ENCODE assay signal across 8 mouse cellular contexts in genomic region chr14:55055167-55055834, GRCm38 (mm10). TPM values are rescaled to one million over a fixed set of nuclear protein-coding genes. Genes with fewer than 3 reads are reported as not detected.
DNase-seq lines count a peak whose midpoint lies in the region; ATAC-seq and TF ChIP-seq lines count a peak whose summit lies in the region.

No protein-coding gene starts in this region.

- DNase-seq in limb, embryonic 10.5 days (ENCODE audit: low spot score): no peak
- peak; percentile 89 to 93 for DNase-seq in adrenal gland, postnatal 36 days
- peak; percentile 95 for DNase-seq in forebrain, postnatal 0 days
- peak; percentile 94 to 95 for DNase-seq in layer of hippocampus, postnatal 10 days (ENCODE audit: low spot score in 2 of 2)
- DNase-seq in thymus, postnatal 14 days: no peak
- no peak for DNase-seq in embryo, embryonic 11 days

- peaks cover 16% of the 10 kb centered on the region; the same call in 1 of the 2 replicates for H3K4me1 ChIP-seq in limb, embryonic 15.5 days
- H3K4me1 ChIP-seq in limb, embryonic 10.5 days: peaks cover 3% of the 10 kb centered on the region; the same call in 1 of the 2 replicates
- H3K4me1 ChIP-seq in forebrain, postnatal 0 days (ENCODE audit: insufficient read depth): peaks cover 54% of the 10 kb centered on the region

- no peak for TF ChIP-seq POLR2A in myocyte (IDR thresholded peaks at IDR 0.05; ENCODE audit: insufficient read length, low read depth)

- H3K79me2 ChIP-seq in myocyte (ENCODE audit: control insufficient read depth, insufficient read depth): no peaks in the 10 kb centered on the region

- H3ac ChIP-seq in myocyte (ENCODE audit: control insufficient read depth, insufficient read length): no peak overlapping the region

- H3K4me2 ChIP-seq in limb, embryonic 15.5 days: no peak overlapping the region
- H3K4me2 ChIP-seq in forebrain, postnatal 0 days (ENCODE audit: low read depth): peak overlapping the region; percentile 60
- peak overlapping the region; percentile 52 for H3K4me2 ChIP-seq in myocyte (ENCODE audit: low read depth)

- no peaks in the 10 kb centered on the region for H3K27me3 ChIP-seq in limb, embryonic 15.5 days
- H3K27me3 ChIP-seq in limb, embryonic 10.5 days (ENCODE audit: low read depth, poor library complexity, severe bottlenecking): no peaks in the 10 kb centered on the region
- H3K27me3 ChIP-seq in forebrain, postnatal 0 days (ENCODE audit: insufficient read depth, low read length): no peaks in the 10 kb centered on the region
- H3K27me3 ChIP-seq in myocyte (ENCODE audit: control insufficient read depth, insufficient read depth, insufficient read length): no peaks in the 10 kb centered on the region

- WGBS in limb, embryonic 15.5 days: 61% methylated on average over 11 of the region's 11 CpGs
- 82% methylated on average over 11 of the region's 11 CpGs for WGBS in limb, embryonic 10.5 days
- WGBS in forebrain, postnatal 0 days: 30% methylated on average over 11 of the region's 11 CpGs

- H3K27ac ChIP-seq in limb, embryonic 15.5 days: no peak overlapping the region
- H3K27ac ChIP-seq in limb, embryonic 10.5 days: no peak overlapping the region
- H3K27ac ChIP-seq in forebrain, postnatal 0 days (ENCODE audit: low read depth, low read length): peak overlapping the region; percentile 98

- peak; percentile 35; the same call in 1 of the 2 replicates for ATAC-seq in limb, embryonic 15.5 days (ENCODE audit: insufficient number of reproducible peaks, low FRiP score, low TSS enrichment, low read depth)
- ATAC-seq in forebrain, postnatal 0 days: peak; percentile 36

- H3K9ac ChIP-seq in limb, embryonic 15.5 days: no peak overlapping the region
- peak overlapping the region; percentile 55 for H3K9ac ChIP-seq in forebrain, postnatal 0 days

- TF ChIP-seq CTCF in forebrain, postnatal 0 days (IDR thresholded peaks at IDR 0.05; ENCODE audit: low read depth): peak; percentile 63

- H3K36me3 ChIP-seq in limb, embryonic 15.5 days: no peaks in the 10 kb centered on the region
- no peaks in the 10 kb centered on the region for H3K36me3 ChIP-seq in limb, embryonic 10.5 days
- peaks cover 7% of the 10 kb centered on the region; the same call in 1 of the 2 replicates for H3K36me3 ChIP-seq in forebrain, postnatal 0 days (ENCODE audit: insufficient read depth)
- H3K36me3 ChIP-seq in myocyte (ENCODE audit: control insufficient read depth, insufficient read depth): no peaks in the 10 kb centered on the region

- H3K4me3 ChIP-seq in limb, embryonic 15.5 days: no peak overlapping the region
- H3K4me3 ChIP-seq in limb, embryonic 10.5 days: no peak overlapping the region
- peak overlapping the region; percentile 37 for H3K4me3 ChIP-seq in forebrain, postnatal 0 days (ENCODE audit: low read depth, low read length)
- H3K4me3 ChIP-seq in myocyte: no peak overlapping the region

- H3K9me3 ChIP-seq in limb, embryonic 15.5 days: no peaks in the 10 kb centered on the region
- H3K9me3 ChIP-seq in limb, embryonic 10.5 days (replicated peaks): no peaks in the 10 kb centered on the region
- H3K9me3 ChIP-seq in forebrain, postnatal 0 days (ENCODE audit: low read length): no peaks in the 10 kb centered on the region

TF ChIP-seq in myocyte, 11 proteins besides CTCF, POLR2A, EP300 and RAD21:
- TF ChIP-seq USF1 (IDR thresholded peaks at IDR 0.05; ENCODE audit: low read depth): peak; percentile 92
- TF ChIP-seq MYOG (IDR thresholded peaks at IDR 0.05; ENCODE audit: control insufficient read depth in 1 of 3, insufficient read depth in 1 of 3, insufficient read length in 2 of 3, low read depth in 2 of 3): peak in 1 of 3 experiments; percentile 36
- peak; percentile 58; the same call in 1 of the 2 replicates for TF ChIP-seq CEBPB (IDR thresholded peaks at IDR 0.05; ENCODE audit: insufficient read depth, poor library complexity, severe bottlenecking)
- TF ChIP-seq SRF (IDR thresholded peaks at IDR 0.05; ENCODE audit: control insufficient read depth, insufficient read length, low read depth): no peak
- peak in 2 of 3 experiments; percentile 55 to 68 for TF ChIP-seq MYOD1 (IDR thresholded peaks at IDR 0.05; ENCODE audit: control insufficient read depth in 1 of 3, insufficient read length in 2 of 3, low read depth in 2 of 3)
- TF ChIP-seq TCF3 (IDR thresholded peaks at IDR 0.05; ENCODE audit: insufficient read length, low read depth): no peak
- peak; percentile 90 for TF ChIP-seq MAX (IDR thresholded peaks at IDR 0.05; ENCODE audit: low read depth)
- no peak for TF ChIP-seq TCF12 (IDR thresholded peaks at IDR 0.05; ENCODE audit: insufficient read depth, poor library complexity, severe bottlenecking)
- no peak for TF ChIP-seq E2F4 (IDR thresholded peaks at IDR 0.05; ENCODE audit: insufficient read depth)
- TF ChIP-seq POLR2AphosphoS2 (IDR thresholded peaks at IDR 0.05; ENCODE audit: insufficient read length, low read depth): no peak
- no peak for TF ChIP-seq REST (IDR thresholded peaks at IDR 0.05; ENCODE audit: insufficient read depth, insufficient read length)

RNA-seq across cellular contexts. Expression of gene Zfhx2, which starts 36.8 kb away (rescaled TPM):
- 4.0 and 4.8 TPM in 2 replicates for polyA plus RNA-seq in limb, embryonic 15.5 days (2015; fragmentation: Nextera tagmentation; extraction: Ambion mirVana)
- 4.1 and 5.6 TPM in 2 replicates for polyA plus RNA-seq in limb, embryonic 10.5 days (2016; fragmentation: Nextera tagmentation; extraction: Ambion mirVana)
- total RNA-seq in adrenal gland, postnatal 36 days (2021): 1 to 10 TPM; 4.9 to 8.8 TPM
- 8.9 and 11.1 TPM in 2 replicates for total RNA-seq in forebrain, postnatal 0 days (2014; rRNA removed)
- 2.7 and 7.5 TPM in 2 replicates for polyA plus RNA-seq in forebrain, postnatal 0 days (2015; fragmentation: Nextera tagmentation; extraction: Ambion mirVana)
- 10 to 100 TPM; 34.0 to 39.3 TPM for total RNA-seq in layer of hippocampus, postnatal 10 days (2021)
- polyA plus RNA-seq in myocyte (2012; fragmentation: generic; extraction: Trizol): 0.98 TPM

RNA-seq across cellular contexts. Expression of gene Thtpa, which starts 39.3 kb away (rescaled TPM):
- polyA plus RNA-seq in limb, embryonic 15.5 days (2015; fragmentation: Nextera tagmentation; extraction: Ambion mirVana): 20.2 and 21.3 TPM in 2 replicates
- polyA plus RNA-seq in limb, embryonic 10.5 days (2016; fragmentation: Nextera tagmentation; extraction: Ambion mirVana): 22.0 and 25.6 TPM in 2 replicates
- 10 to 100 TPM; 12.9 to 18.6 TPM for total RNA-seq in adrenal gland, postnatal 36 days (2021)
- total RNA-seq in forebrain, postnatal 0 days (2014; rRNA removed): 49.0 and 55.2 TPM in 2 replicates
- polyA plus RNA-seq in forebrain, postnatal 0 days (2015; fragmentation: Nextera tagmentation; extraction: Ambion mirVana): 47.2 and 48.0 TPM in 2 replicates
- 10 to 100 TPM; 26.5 to 31.1 TPM for total RNA-seq in layer of hippocampus, postnatal 10 days (2021)
- polyA plus RNA-seq in myocyte (2012; fragmentation: generic; extraction: Trizol): 10.8 TPM

RNA-seq across cellular contexts. Expression of gene Ngdn, which starts 40.0 kb away (rescaled TPM):
- 70.7 and 79.7 TPM in 2 replicates for polyA plus RNA-seq in limb, embryonic 15.5 days (2015; fragmentation: Nextera tagmentation; extraction: Ambion mirVana)
- polyA plus RNA-seq in limb, embryonic 10.5 days (2016; fragmentation: Nextera tagmentation; extraction: Ambion mirVana): 97.5 and 98.1 TPM in 2 replicates
- 10 to 100 TPM; 34.6 to 44.8 TPM for total RNA-seq in adrenal gland, postnatal 36 days (2021)
- total RNA-seq in forebrain, postnatal 0 days (2014; rRNA removed): 24.2 and 36.8 TPM in 2 replicates
- 47.9 and 51.3 TPM in 2 replicates for polyA plus RNA-seq in forebrain, postnatal 0 days (2015; fragmentation: Nextera tagmentation; extraction: Ambion mirVana)
- 10 to 100 TPM; 30.0 to 39.1 TPM for total RNA-seq in layer of hippocampus, postnatal 10 days (2021)
- polyA plus RNA-seq in myocyte (2012; fragmentation: generic; extraction: Trizol): 39.4 TPM

RNA-seq across cellular contexts. Expression of gene Ap1g2, which starts 51.1 kb away (rescaled TPM):
- polyA plus RNA-seq in limb, embryonic 15.5 days (2015; fragmentation: Nextera tagmentation; extraction: Ambion mirVana): 24.9 and 25.2 TPM in 2 replicates
- polyA plus RNA-seq in limb, embryonic 10.5 days (2016; fragmentation: Nextera tagmentation; extraction: Ambion mirVana): 10.6 and 12.5 TPM in 2 replicates
- 10 to 100 TPM; 23.5 to 27.2 TPM for total RNA-seq in adrenal gland, postnatal 36 days (2021)
- 11.3 and 12.8 TPM in 2 replicates for total RNA-seq in forebrain, postnatal 0 days (2014; rRNA removed)
- polyA plus RNA-seq in forebrain, postnatal 0 days (2015; fragmentation: Nextera tagmentation; extraction: Ambion mirVana): 4.2 and 5.5 TPM in 2 replicates
- total RNA-seq in layer of hippocampus, postnatal 10 days (2021): 10 to 100 TPM; 19.2 to 20.6 TPM
- polyA plus RNA-seq in myocyte (2012; fragmentation: generic; extraction: Trizol): 6.5 TPM

Comparison
In these comparisons a context has a peak if more than half of its experiments do, and no peak if none do; other contexts are left out.
1. DNase-seq: peak in adrenal gland, postnatal 36 days (2 of 2), forebrain, postnatal 0 days (single experiment) and layer of hippocampus, postnatal 10 days (2 of 2); none in limb, embryonic 10.5 days (single experiment), thymus, postnatal 14 days (single experiment) and embryo, embryonic 11 days (single experiment).